Mouse (Mus musculus) cortical plate, adult 2 months (tissue): ENCODE data around the gene Kif21a.

Experiments
- CTCF ChIP-seq: fragments of 200-500 bp; IDR thresholded peaks from 2 replicates; pipeline ENCODE4 v1.5.1; 2011; ENCODE audit warnings: mild to moderate bottlenecking, control low read depth, low read length; ENCODE audit not compliant: insufficient read depth; ENCODE audit errors: extremely low read depth
- POLR2A ChIP-seq: fragments of 200-500 bp; IDR thresholded peaks from 2 replicates; pipeline ENCODE4 v1.6.1; 2011; ENCODE audit warnings: mild to moderate bottlenecking, low read length, control low read depth; ENCODE audit not compliant: insufficient read depth; ENCODE audit errors: extremely low read depth

GRCm38 (mm10) chr15:91048951-91049495 lies 725 bp downstream of the Kif21a start:
- TF ChIP-seq CTCF (no peak), POLR2A (no peak)
